Mouse (Mus musculus): ENCODE data around the gene 1700016H13Rik. TPM values are rescaled to one million over a fixed set of nuclear protein-coding genes. Genes with fewer than 3 reads are reported as not detected.

The 1700016H13Rik gene
- polyA plus RNA-seq, 1 experiment from 2014 or later: 0.26 TPM

DNA sequence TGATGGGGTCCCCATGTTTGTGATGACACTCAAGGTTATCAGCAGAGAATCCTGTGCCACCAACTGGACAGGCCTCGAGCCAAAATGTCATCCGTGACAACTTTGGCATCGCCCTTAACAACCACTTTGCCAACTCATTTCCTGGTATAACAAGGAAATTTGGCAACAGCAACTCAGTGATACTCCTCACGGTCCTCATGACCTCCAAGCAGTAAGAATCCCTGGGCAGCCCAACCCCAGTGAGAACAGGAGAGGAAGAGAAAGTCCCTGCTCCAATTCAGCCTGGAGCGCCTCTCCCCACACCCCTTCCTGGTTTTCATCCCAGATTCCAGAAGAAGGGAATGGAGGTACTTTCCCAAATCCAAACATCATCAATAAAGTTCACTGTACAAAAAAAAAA lies 31.0 kb downstream of the 1700016H13Rik start:
- 88% methylated on average over 5 of the region's 5 CpGs for WGBS
- Histone ChIP-seq H3K4me2 (replicated peaks; ENCODE audit: low read depth, low read length) (no peak overlapping the region), H3K9ac (ENCODE audit: low read depth, low read length) (no peak overlapping the region), H3K27ac (ENCODE audit: low read depth, low read length) (no peak overlapping the region), H3K27me3 (ENCODE audit: control insufficient read depth, insufficient read depth, low read length) (no peaks in the 10 kb centered on the region), H3K36me3 (ENCODE audit: control insufficient read depth, insufficient read depth, low read length) (no peaks in the 10 kb centered on the region), H3K4me1 (ENCODE audit: control insufficient read depth, insufficient read depth, low read length) (no peaks in the 10 kb centered on the region), H3K4me3 (ENCODE audit: low read length) (no peak overlapping the region), H3K9me3 (ENCODE audit: control insufficient read depth, low read length) (no peaks in the 10 kb centered on the region)
- ATAC-seq (ENCODE audit: low FRiP score, low TSS enrichment): no peak

GRCm38 (mm10) chr5:103622321-103622720 lies 33.5 kb downstream of the 1700016H13Rik start:
- Histone ChIP-seq H3K4me1 (ENCODE audit: control insufficient read depth, insufficient read depth, low read length) (no peaks in the 10 kb centered on the region), H3K9me3 (ENCODE audit: control insufficient read depth, low read length) (no peaks in the 10 kb centered on the region), H3K4me2 (replicated peaks; ENCODE audit: low read depth, low read length) (no peak overlapping the region), H3K4me3 (ENCODE audit: low read length) (no peak overlapping the region), H3K9ac (ENCODE audit: low read depth, low read length) (no peak overlapping the region), H3K27me3 (ENCODE audit: control insufficient read depth, insufficient read depth, low read length) (no peaks in the 10 kb centered on the region), H3K27ac (ENCODE audit: low read depth, low read length) (no peak overlapping the region), H3K36me3 (ENCODE audit: control insufficient read depth, insufficient read depth, low read length) (no peaks in the 10 kb centered on the region)
- no peak for ATAC-seq (ENCODE audit: low FRiP score, low TSS enrichment)
- WGBS: 83% methylated on average over 5 of the region's 5 CpGs

DNA sequence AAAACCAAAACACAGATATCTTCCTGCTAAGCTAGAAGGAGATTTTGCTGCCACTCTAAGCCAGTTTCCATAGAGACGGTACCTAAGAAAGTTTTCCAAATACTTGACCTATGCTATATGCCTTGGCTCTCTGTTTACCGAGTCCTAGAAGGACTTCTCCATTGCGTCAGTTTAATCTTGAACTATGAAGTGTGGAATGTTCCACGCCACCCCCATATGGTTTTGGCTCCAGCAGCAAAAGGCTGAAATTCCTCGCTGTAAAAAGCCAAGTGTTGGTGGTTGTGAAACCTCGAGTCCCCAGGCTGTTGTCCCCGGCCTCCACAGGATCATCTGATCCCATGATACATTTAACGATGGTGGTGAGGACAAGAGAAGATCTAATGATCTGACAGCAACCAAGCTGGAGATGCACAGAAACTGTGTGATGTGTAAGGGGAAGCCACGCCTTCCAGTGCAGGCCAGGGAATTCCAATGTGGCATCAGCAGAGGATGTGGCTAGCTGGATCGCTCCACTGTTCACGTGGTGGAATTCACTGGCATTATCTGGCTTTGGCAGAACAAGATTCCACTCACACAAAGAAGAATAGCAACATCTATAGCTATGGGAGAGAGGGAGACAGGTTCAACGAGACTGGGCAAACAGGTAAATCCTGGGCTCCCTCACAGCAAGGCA lies 35.4 kb downstream of the 1700016H13Rik start:
- no peaks in the 10 kb centered on the region for H3K4me1 ChIP-seq (ENCODE audit: control insufficient read depth, insufficient read depth, low read length)
- H3K27ac ChIP-seq (ENCODE audit: low read depth, low read length): no peak overlapping the region
- 76% methylated on average over 12 of the region's 12 CpGs for WGBS
- ATAC-seq (ENCODE audit: low FRiP score, low TSS enrichment): no peak
- no peak overlapping the region for H3K4me2 ChIP-seq (replicated peaks; ENCODE audit: low read depth, low read length)
- no peaks in the 10 kb centered on the region for H3K27me3 ChIP-seq (ENCODE audit: control insufficient read depth, insufficient read depth, low read length)
- no peaks in the 10 kb centered on the region for H3K9me3 ChIP-seq (ENCODE audit: control insufficient read depth, low read length)
- H3K4me3 ChIP-seq (ENCODE audit: low read length): no peak overlapping the region
- H3K9ac ChIP-seq (ENCODE audit: low read depth, low read length): no peak overlapping the region
- H3K36me3 ChIP-seq (ENCODE audit: control insufficient read depth, insufficient read depth, low read length): no peaks in the 10 kb centered on the region

DNA sequence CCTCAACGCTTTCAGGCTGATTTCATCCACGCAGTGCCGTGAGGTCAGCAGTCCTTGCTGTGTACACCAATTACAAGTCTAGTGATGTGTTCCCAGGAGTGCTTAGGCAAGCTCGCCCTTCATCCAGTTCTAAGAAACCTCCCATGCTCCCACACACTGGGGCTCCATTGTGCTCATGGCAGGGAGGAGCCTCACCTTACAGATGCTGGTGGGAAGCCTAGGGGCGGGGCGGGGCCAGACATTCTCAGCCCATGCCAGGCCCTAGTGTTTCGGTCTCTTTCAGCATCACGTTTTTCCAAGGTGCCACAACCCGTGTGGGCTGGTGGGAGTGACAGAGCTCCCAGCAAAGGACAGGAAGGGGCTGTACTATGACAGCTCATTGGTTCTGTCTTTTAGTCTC lies 38.6 kb downstream of the 1700016H13Rik start:
- H3K27me3 ChIP-seq (ENCODE audit: control insufficient read depth, insufficient read depth, low read length): no peaks in the 10 kb centered on the region
- no peaks in the 10 kb centered on the region for H3K9me3 ChIP-seq (ENCODE audit: control insufficient read depth, low read length)
- no peak overlapping the region for H3K4me3 ChIP-seq (ENCODE audit: low read length)
- H3K4me2 ChIP-seq (replicated peaks; ENCODE audit: low read depth, low read length): no peak overlapping the region
- H3K4me1 ChIP-seq (ENCODE audit: control insufficient read depth, insufficient read depth, low read length): no peaks in the 10 kb centered on the region
- no peak overlapping the region for H3K9ac ChIP-seq (ENCODE audit: low read depth, low read length)
- no peak overlapping the region for H3K27ac ChIP-seq (ENCODE audit: low read depth, low read length)
- 68% methylated on average over 9 of the region's 9 CpGs for WGBS
- ATAC-seq (ENCODE audit: low FRiP score, low TSS enrichment): no peak
- H3K36me3 ChIP-seq (ENCODE audit: control insufficient read depth, insufficient read depth, low read length): no peaks in the 10 kb centered on the region

- H3K9ac ChIP-seq (ENCODE audit: low read depth, low read length): no peak overlapping the region
- H3K27ac ChIP-seq (ENCODE audit: low read depth, low read length): no peak overlapping the region
- no peak for ATAC-seq (ENCODE audit: low FRiP score, low TSS enrichment)
- 91% methylated on average over 7 of the region's 7 CpGs for WGBS
- no peak overlapping the region for H3K4me3 ChIP-seq (ENCODE audit: low read length)
- H3K4me2 ChIP-seq (replicated peaks; ENCODE audit: low read depth, low read length): no peak overlapping the region
- H3K4me1 ChIP-seq (ENCODE audit: control insufficient read depth, insufficient read depth, low read length): no peaks in the 10 kb centered on the region
- H3K27me3 ChIP-seq (ENCODE audit: control insufficient read depth, insufficient read depth, low read length): no peaks in the 10 kb centered on the region
- no peaks in the 10 kb centered on the region for H3K9me3 ChIP-seq (ENCODE audit: control insufficient read depth, low read length)
- no peaks in the 10 kb centered on the region for H3K36me3 ChIP-seq (ENCODE audit: control insufficient read depth, insufficient read depth, low read length)
Observed at GRCm38 (mm10) chr5:103614356-103614755, 41.5 kb downstream of the 1700016H13Rik start.

- Histone ChIP-seq H3K4me3 (ENCODE audit: low read length) (no peak overlapping the region), H3K9ac (ENCODE audit: low read depth, low read length) (no peak overlapping the region), H3K9me3 (ENCODE audit: control insufficient read depth, low read length) (no peaks in the 10 kb centered on the region), H3K4me2 (replicated peaks; ENCODE audit: low read depth, low read length) (no peak overlapping the region), H3K36me3 (ENCODE audit: control insufficient read depth, insufficient read depth, low read length) (no peaks in the 10 kb centered on the region), H3K4me1 (ENCODE audit: control insufficient read depth, insufficient read depth, low read length) (no peaks in the 10 kb centered on the region), H3K27me3 (ENCODE audit: control insufficient read depth, insufficient read depth, low read length) (no peaks in the 10 kb centered on the region), H3K27ac (ENCODE audit: low read depth, low read length) (no peak overlapping the region)
- no peak for ATAC-seq (ENCODE audit: low FRiP score, low TSS enrichment)
- 86% methylated on average over 7 of the region's 7 CpGs for WGBS
Observed at GRCm38 (mm10) chr5:103612316-103612715, 43.5 kb downstream of the 1700016H13Rik start.

- Histone ChIP-seq H3K27ac (ENCODE audit: low read depth, low read length) (no peak overlapping the region), H3K9me3 (ENCODE audit: control insufficient read depth, low read length) (no peaks in the 10 kb centered on the region), H3K4me2 (replicated peaks; ENCODE audit: low read depth, low read length) (no peak overlapping the region), H3K4me1 (ENCODE audit: control insufficient read depth, insufficient read depth, low read length) (no peaks in the 10 kb centered on the region), H3K9ac (ENCODE audit: low read depth, low read length) (no peak overlapping the region), H3K36me3 (ENCODE audit: control insufficient read depth, insufficient read depth, low read length) (no peaks in the 10 kb centered on the region), H3K4me3 (ENCODE audit: low read length) (no peak overlapping the region), H3K27me3 (ENCODE audit: control insufficient read depth, insufficient read depth, low read length) (no peaks in the 10 kb centered on the region)
- 84% methylated on average over 10 of the region's 10 CpGs for WGBS
- ATAC-seq (ENCODE audit: low FRiP score, low TSS enrichment): no peak
Observed at GRCm38 (mm10) chr5:103610856-103611472, 44.8 kb downstream of the 1700016H13Rik start.

GRCm38 (mm10) chr5:103610148-103610547 lies 45.7 kb downstream of the 1700016H13Rik start:
- Histone ChIP-seq H3K36me3 (ENCODE audit: control insufficient read depth, insufficient read depth, low read length) (no peaks in the 10 kb centered on the region), H3K9ac (ENCODE audit: low read depth, low read length) (no peak overlapping the region), H3K27me3 (ENCODE audit: control insufficient read depth, insufficient read depth, low read length) (no peaks in the 10 kb centered on the region), H3K4me3 (ENCODE audit: low read length) (no peak overlapping the region), H3K4me2 (replicated peaks; ENCODE audit: low read depth, low read length) (no peak overlapping the region), H3K27ac (ENCODE audit: low read depth, low read length) (no peak overlapping the region), H3K9me3 (ENCODE audit: control insufficient read depth, low read length) (no peaks in the 10 kb centered on the region), H3K4me1 (ENCODE audit: control insufficient read depth, insufficient read depth, low read length) (no peaks in the 10 kb centered on the region)
- ATAC-seq (ENCODE audit: low FRiP score, low TSS enrichment): no peak
- WGBS: 61% methylated on average over 5 of the region's 5 CpGs

- Histone ChIP-seq H3K4me2 (replicated peaks; ENCODE audit: low read depth, low read length) (no peak overlapping the region), H3K4me1 (ENCODE audit: control insufficient read depth, insufficient read depth, low read length) (no peaks in the 10 kb centered on the region), H3K4me3 (ENCODE audit: low read length) (no peak overlapping the region), H3K9me3 (ENCODE audit: control insufficient read depth, low read length) (no peaks in the 10 kb centered on the region), H3K27me3 (ENCODE audit: control insufficient read depth, insufficient read depth, low read length) (no peaks in the 10 kb centered on the region), H3K27ac (ENCODE audit: low read depth, low read length) (no peak overlapping the region), H3K9ac (ENCODE audit: low read depth, low read length) (no peak overlapping the region), H3K36me3 (ENCODE audit: control insufficient read depth, insufficient read depth, low read length) (no peaks in the 10 kb centered on the region)
- no peak for ATAC-seq (ENCODE audit: low FRiP score, low TSS enrichment)
- 69% methylated on average over 7 of the region's 7 CpGs for WGBS
Observed at GRCm38 (mm10) chr5:103605707-103606106, 50.1 kb downstream of the 1700016H13Rik start.

Measured in kidney, embryonic 14.5 days (tissue).